Mouse (Mus musculus) limb, embryonic 10.5 days (tissue): Measurements from ENCODE around the gene Etv4. TPM values are rescaled to one million over a fixed set of nuclear protein-coding genes. Genes with fewer than 3 reads are reported as not detected.

Experiments
- DNase-seq: peaks from one replicate; pipeline ENCODE4 v3.0.0-alpha.2; 2017; ENCODE audit warnings: low spot score
- H3K27ac ChIP-seq: fragments of 300-500 bp; sonication (generic); 2 replicates; pipeline ENCODE4 v1.5.1; 2016; ENCODE audit warnings: mild to moderate bottlenecking
- H3K27me3 ChIP-seq: fragments of 300-500 bp; sonication (generic); 2 replicates; pipeline ENCODE4 v1.6.1; 2016; ENCODE audit warnings: low read depth, mild to moderate bottlenecking; ENCODE audit not compliant: poor library complexity, severe bottlenecking
- H3K36me3 ChIP-seq: fragments of 300-500 bp; sonication (generic); 2 replicates; pipeline ENCODE4 v1.6.1; 2016; ENCODE audit warnings: mild to moderate bottlenecking, moderate library complexity
- H3K4me1 ChIP-seq: fragments of 300-500 bp; sonication (generic); 2 replicates; pipeline ENCODE4 v1.6.1; 2016
- H3K4me3 ChIP-seq: fragments of 300-500 bp; sonication (generic); 2 replicates; pipeline ENCODE4 v1.5.1; 2016; ENCODE audit warnings: mild to moderate bottlenecking, moderate library complexity
- H3K9me3 ChIP-seq: fragments of 300-500 bp; sonication (generic); replicated peaks from 2 replicates; pipeline ENCODE4 v1.6.1; 2016; ENCODE audit warnings: mild to moderate bottlenecking
- WGBS: fragments of 180-500 bp; shearing (Covaris S2); methylation state at CpG from one replicate; pipeline ENCODE4 v1.1.7; 2016; 5-methylcytosine and 5-hydroxymethylcytosine counted together
- polyA plus RNA-seq: library from polyadenylated mRNA; unstranded; fragments of >200 nt; fragmentation: Nextera tagmentation; extraction: Ambion mirVana; gene quantifications from 2 replicates; pipeline ENCODE4 v1.2.1, GENCODE M21; 2016

Etv4 gene
- polyA plus RNA-seq, 1 experiment from 2014 or later = 37.8 TPM

GRCm38 (mm10) chr11:101809060-101809828 lies 24.1 kb upstream of the Etv4 start:
- no peak overlapping the region for H3K27ac ChIP-seq
- peaks cover 25% of the 10 kb centered on the region for H3K27me3 ChIP-seq
- H3K9me3 ChIP-seq = no peaks in the 10 kb centered on the region
- H3K4me3 ChIP-seq = no peak overlapping the region
- WGBS = 38% methylated on average over 15 of the region's 15 CpGs
- DNase-seq = no peak
- H3K36me3 ChIP-seq = no peaks in the 10 kb centered on the region
- H3K4me1 ChIP-seq = peaks cover 23% of the 10 kb centered on the region

DNA sequence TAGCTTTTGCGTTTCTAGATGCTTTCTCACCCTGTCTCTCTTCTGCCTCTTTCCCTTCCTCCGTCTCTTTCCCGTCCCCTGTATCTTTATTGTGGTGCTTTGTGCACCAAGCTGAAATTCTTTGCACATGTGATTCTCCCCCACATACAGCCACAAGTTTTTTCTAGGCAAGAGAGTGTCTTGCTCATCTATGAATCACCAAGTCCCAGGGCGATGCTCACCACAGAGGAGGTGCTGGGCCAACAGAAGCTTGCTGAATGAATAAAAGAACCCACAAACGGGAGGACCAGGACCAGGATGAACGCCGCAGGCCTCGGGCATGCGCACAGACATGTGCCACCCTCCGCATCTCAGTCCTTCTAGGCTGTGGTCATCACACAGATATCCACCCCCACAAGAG lies 22.1 kb upstream of the Etv4 start:
- Histone ChIP-seq H3K27ac (no peak overlapping the region), H3K9me3 (no peaks in the 10 kb centered on the region), H3K36me3 (no peaks in the 10 kb centered on the region), H3K27me3 (peaks cover 29% of the 10 kb centered on the region), H3K4me3 (no peak overlapping the region), H3K4me1 (peaks cover 15% of the 10 kb centered on the region; the same call in 1 of the 2 replicates)
- WGBS = 87% methylated on average over 10 of the region's 10 CpGs
- no peak for DNase-seq

GRCm38 (mm10) chr11:101806741-101807140 lies 21.6 kb upstream of the Etv4 start:
- no peak overlapping the region for H3K4me3 ChIP-seq
- H3K27me3 ChIP-seq = peaks cover 35% of the 10 kb centered on the region
- no peaks in the 10 kb centered on the region for H3K9me3 ChIP-seq
- peaks cover 20% of the 10 kb centered on the region for H3K4me1 ChIP-seq
- 0 out of 2 replicates have a peak overlapping the region, but pooled peaks have one; percentile 16 for H3K27ac ChIP-seq
- no peak for DNase-seq
- WGBS = 67% methylated on average over 12 of the region's 12 CpGs
- H3K36me3 ChIP-seq = no peaks in the 10 kb centered on the region

GRCm38 (mm10) chr11:101805113-101805704 lies 20.0 kb upstream of the Etv4 start:
- peaks cover 30% of the 10 kb centered on the region for H3K4me1 ChIP-seq
- WGBS = 91% methylated on average over 8 of the region's 8 CpGs
- H3K27me3 ChIP-seq = peaks cover 29% of the 10 kb centered on the region
- no peaks in the 10 kb centered on the region for H3K9me3 ChIP-seq
- no peak for DNase-seq
- H3K36me3 ChIP-seq = no peaks in the 10 kb centered on the region
- H3K27ac ChIP-seq = no peak overlapping the region
- no peak overlapping the region for H3K4me3 ChIP-seq

DNA sequence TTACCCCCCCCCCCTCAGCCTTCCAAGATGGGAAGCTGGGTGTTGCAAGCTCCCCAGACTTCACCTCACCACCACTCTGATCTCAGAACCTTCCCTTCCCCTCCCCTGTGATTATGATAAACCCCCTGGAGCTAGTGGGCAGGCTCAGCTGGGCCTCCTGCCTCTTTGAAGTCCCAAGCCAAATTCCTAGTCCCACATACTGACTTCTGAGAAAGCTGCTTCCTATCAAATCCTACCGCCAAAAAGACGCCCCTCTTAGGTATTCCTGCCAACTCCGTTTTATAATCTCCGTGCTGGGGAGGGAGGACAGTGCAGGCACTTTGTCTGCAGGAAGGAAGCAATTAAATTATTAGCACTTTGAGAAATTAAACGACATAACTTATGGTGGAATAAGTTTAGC lies 16.2 kb upstream of the Etv4 start:
- DNase-seq = no peak

DNA sequence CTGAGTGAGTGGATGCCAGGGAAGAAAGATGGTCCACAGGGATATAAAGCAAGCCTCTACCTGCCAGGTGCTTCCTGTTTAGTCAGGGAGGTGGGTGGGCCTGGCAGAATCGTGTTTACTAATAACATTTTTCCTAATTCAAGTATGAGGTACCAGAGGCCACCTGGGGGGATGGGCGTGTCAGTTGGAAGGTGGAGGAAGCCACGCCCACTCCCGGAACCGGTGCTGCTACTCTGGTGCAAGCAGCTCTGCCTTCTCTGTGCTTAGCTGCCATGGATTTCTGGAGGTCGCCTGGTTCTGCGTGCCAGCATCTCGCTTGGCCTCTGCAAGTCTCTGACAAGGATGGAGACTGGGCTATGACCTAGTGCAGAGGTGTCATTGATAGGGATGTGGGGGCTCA lies 12.9 kb upstream of the Etv4 start:
- no peaks in the 10 kb centered on the region for H3K36me3 ChIP-seq
- peaks cover 27% of the 10 kb centered on the region for H3K4me1 ChIP-seq
- WGBS = 40% methylated on average over 8 of the region's 8 CpGs
- peaks cover 10% of the 10 kb centered on the region; the same call in 1 of the 2 replicates for H3K27me3 ChIP-seq
- no peaks in the 10 kb centered on the region for H3K9me3 ChIP-seq
- no peak overlapping the region for H3K27ac ChIP-seq
- H3K4me3 ChIP-seq = no peak overlapping the region
- peak; percentile 48 for DNase-seq

More for the DNA sequence above, 16.2 kb upstream of the Etv4 start:
- 0% methylated on average over 5 of the region's 5 CpGs for WGBS
- Histone ChIP-seq H3K36me3 (no peaks in the 10 kb centered on the region), H3K4me1 (peaks cover 27% of the 10 kb centered on the region), H3K4me3 (peak overlapping the region; percentile 34; the same call in 1 of the 2 replicates), H3K27me3 (peaks cover 10% of the 10 kb centered on the region; the same call in 1 of the 2 replicates), H3K9me3 (no peaks in the 10 kb centered on the region), H3K27ac (0 out of 2 replicates have a peak overlapping the region, but pooled peaks have one; percentile 36)

DNA sequence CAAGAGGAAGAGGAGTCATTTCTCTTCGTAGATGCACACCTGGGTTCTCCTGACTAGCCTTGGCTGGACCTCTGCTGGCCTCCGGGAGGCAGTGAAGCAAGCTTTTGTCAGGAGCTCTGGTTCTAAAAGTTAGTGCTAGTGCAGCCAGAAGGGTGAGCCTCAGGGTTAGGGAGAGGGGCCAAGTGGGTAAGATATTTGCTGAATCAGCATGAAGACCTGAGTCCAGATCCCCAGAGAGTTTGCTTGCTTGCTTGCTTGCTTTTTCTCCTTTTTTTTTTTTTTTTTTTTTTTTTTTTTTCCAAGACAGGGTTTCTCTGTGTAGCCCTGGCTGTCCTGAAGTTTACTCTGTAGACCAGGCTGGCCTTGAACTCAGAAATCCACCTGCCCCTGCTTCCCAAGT lies 12.2 kb upstream of the Etv4 start:
- DNase-seq = no peak
- Histone ChIP-seq H3K4me3 (no peak overlapping the region), H3K36me3 (no peaks in the 10 kb centered on the region), H3K4me1 (peaks cover 27% of the 10 kb centered on the region), H3K27ac (no peak overlapping the region), H3K27me3 (peaks cover 7% of the 10 kb centered on the region; the same call in 1 of the 2 replicates), H3K9me3 (no peaks in the 10 kb centered on the region)
- WGBS = 88% methylated on average over 2 of the region's 2 CpGs

DNA sequence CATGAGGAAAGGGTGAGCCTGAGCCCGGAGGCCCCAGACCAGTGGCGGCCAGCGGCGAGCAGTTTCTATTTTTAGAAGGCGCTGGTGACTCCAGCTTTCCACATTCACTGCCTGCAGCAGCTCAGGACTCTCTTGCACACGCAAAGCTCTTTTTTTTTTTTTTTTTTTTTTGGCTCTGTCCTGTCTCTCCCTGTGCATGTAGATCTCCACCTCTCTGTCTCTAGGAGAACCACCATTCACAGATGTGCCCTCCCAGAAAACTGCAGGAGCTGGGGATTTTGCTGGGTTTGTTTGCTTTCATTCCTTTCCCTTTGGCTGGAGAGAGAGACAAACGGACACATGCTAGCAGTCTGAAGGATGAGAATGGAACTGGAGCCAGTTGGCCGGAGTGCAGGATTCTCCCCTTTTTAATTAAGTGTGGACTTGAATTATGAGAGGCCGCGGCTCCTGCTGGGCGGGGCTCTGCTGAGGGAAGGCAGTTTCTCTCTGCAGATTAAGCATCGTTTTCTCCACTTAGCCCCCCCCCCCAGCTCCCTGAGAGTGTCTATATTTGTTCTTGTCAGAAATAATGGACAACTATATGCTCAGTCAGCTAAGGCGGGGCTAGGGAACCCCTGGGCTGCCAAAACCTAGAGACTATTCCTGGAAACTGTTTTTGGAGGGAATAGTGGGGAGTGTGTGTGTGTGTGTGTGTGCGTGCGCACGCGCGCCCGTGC lies 5.8 kb upstream of the Etv4 start:
- no peak for DNase-seq
- Histone ChIP-seq H3K36me3 (no peaks in the 10 kb centered on the region), H3K9me3 (no peaks in the 10 kb centered on the region), H3K4me1 (peaks cover 33% of the 10 kb centered on the region), H3K27me3 (peaks cover 27% of the 10 kb centered on the region), H3K4me3 (peak overlapping the region; percentile 23), H3K27ac (peak overlapping the region; percentile 26; the same call in 1 of the 2 replicates)
- WGBS = 39% methylated on average over 19 of the region's 19 CpGs

DNA sequence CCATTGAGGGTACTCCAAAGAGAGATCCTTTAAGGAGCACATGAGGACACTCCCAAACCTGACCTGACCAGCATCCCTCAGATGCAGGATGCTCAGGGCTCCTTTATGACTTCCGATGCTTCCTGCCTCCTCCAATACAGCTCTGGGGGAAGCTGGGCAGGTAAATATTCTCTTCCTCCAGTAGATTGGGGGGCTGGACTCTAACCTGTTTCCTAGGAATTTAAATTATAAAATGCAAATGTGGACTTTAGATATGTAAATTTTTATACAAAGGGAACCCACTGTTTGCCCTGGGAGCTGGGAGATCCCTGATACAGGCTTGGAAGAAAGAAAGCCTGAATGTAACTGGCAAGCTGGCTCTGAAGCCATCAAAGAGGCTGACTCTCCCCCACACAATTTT lies 2.3 kb upstream of the Etv4 start:
- 69% methylated on average over 1 of the region's 1 CpGs for WGBS
- DNase-seq = no peak
- Histone ChIP-seq H3K27me3 (peaks cover 50% of the 10 kb centered on the region), H3K9me3 (no peaks in the 10 kb centered on the region), H3K4me1 (peaks cover 68% of the 10 kb centered on the region), H3K27ac (no peak overlapping the region), H3K36me3 (no peaks in the 10 kb centered on the region), H3K4me3 (no peak overlapping the region)

DNA sequence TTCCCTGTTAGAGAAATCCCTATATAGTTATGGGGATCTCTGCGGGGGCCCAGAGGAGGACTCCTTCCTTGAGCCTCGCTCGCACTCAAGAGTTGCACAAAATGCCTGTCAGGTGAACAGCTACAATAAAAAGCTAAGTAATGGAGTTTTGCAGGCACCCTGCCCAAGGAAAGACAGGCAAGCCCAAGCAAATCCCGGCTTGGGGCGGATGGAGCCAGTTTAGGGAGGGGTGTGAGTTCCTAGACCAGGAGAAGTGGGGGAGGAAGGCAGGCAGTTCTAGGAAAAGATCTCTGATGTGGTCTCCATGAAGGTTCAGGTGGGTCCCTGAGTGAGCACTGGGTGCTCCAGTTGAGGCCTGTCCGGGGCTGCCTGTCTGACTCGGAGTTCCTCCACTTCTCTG lies 1.5 kb upstream of the Etv4 start:
- 63% methylated on average over 7 of the region's 7 CpGs for WGBS
- Histone ChIP-seq H3K27me3 (peaks cover 50% of the 10 kb centered on the region), H3K27ac (0 out of 2 replicates have a peak overlapping the region, but pooled peaks have one; percentile 15), H3K4me3 (no peak overlapping the region), H3K9me3 (no peaks in the 10 kb centered on the region), H3K36me3 (no peaks in the 10 kb centered on the region), H3K4me1 (peaks cover 70% of the 10 kb centered on the region)
- no peak for DNase-seq

DNA sequence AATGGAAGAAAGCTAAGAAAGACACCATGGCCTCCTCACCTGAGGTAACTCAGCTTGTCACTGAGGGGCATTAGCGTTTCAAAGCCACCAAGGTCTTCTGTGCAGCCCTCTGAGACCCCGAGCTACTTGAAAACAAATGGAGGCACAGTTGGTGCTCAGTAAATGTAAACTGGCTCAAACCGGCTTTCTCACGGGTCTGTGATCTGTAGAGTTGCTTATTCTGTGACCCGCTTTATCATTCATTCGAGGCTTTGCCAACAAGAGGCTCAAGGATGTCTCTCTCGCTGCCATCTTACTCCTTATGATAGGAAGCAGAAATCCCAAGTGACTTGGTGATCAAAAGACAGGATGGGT lies 658 bp upstream of the Etv4 start:
- WGBS = 10% methylated on average over 7 of the region's 7 CpGs
- H3K36me3 ChIP-seq = no peaks in the 10 kb centered on the region
- DNase-seq = no peak
- H3K27me3 ChIP-seq = peaks cover 50% of the 10 kb centered on the region
- H3K4me1 ChIP-seq = peaks cover 62% of the 10 kb centered on the region
- no peaks in the 10 kb centered on the region for H3K9me3 ChIP-seq
- H3K27ac ChIP-seq = peak overlapping the region; percentile 94
- peak overlapping the region; percentile 73 for H3K4me3 ChIP-seq

DNA sequence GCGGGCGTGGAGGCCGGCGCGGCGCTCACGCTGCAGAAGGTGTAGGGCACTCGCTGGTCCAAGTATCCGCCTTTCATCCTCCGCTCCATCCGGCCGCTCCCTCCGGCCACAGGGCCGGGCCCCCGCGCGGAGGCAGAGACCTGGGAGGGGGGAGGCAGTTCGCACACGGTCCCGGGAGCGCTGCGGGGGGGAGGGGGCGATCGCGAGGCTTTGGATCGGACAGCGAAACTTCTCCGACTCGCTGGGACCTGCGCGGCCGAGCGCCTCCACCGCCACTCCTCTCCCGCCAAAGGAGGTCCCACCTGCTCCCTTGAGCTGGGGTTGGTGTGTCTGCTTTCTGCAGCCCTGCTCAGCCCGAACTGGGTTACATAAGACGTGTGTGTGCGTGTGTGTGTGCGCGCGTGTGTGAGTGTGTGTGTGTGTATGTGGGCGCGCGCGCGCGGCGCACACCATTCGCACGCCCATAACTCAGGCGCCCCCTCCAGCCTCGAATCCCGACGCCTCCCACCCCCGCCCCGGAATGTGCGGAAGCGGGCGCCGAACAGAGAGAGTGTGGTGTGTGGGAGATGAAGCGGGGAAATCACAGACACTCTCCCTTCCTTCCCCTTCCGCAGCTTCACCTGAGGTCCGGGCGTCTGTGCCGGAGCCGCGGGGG lies 556 bp downstream of the Etv4 start:
- H3K36me3 ChIP-seq = no peaks in the 10 kb centered on the region; the same call in 1 of the 2 replicates
- H3K9me3 ChIP-seq = no peaks in the 10 kb centered on the region
- peak overlapping the region; percentile 94 for H3K27ac ChIP-seq
- DNase-seq = peak; percentile 79
- peaks cover 50% of the 10 kb centered on the region for H3K27me3 ChIP-seq
- peak overlapping the region; percentile 73 for H3K4me3 ChIP-seq
- H3K4me1 ChIP-seq = peaks cover 59% of the 10 kb centered on the region
- under 1% methylated on average over 65 of the region's 67 CpGs for WGBS
